ENCODE assay signal across 25 mouse cellular contexts in genomic region chr14:77971355-77971754, GRCm38 (mm10).
DNase-seq lines count a peak whose midpoint lies in the region; ATAC-seq and TF ChIP-seq lines count a peak whose summit lies in the region.
"Had no signal": no experiment of that assay in that cellular context is flagged by ENCODE, and none has a peak within 500 bp of the region (broad histone marks: within the 10 kb centered on the region; RNA-seq: fewer than 3 reads in every experiment).

No protein-coding gene starts in this region.

- H3K9ac ChIP-seq in kidney, postnatal 0 days (ENCODE audit: low read depth, low read length), result no peak overlapping the region
- H3K9ac ChIP-seq in lung, embryonic 15.5 days, result no peak overlapping the region
- no peak overlapping the region for H3K9ac ChIP-seq in lung, postnatal 0 days (replicated peaks; ENCODE audit: low read depth)
- no peak overlapping the region for H3K9ac ChIP-seq in midbrain, embryonic 11.5 days (ENCODE audit: low read length)
- no peak overlapping the region for H3K9ac ChIP-seq in midbrain, embryonic 16.5 days (ENCODE audit: low read depth, low read length)
- H3K9ac ChIP-seq: embryonic facial prominence, embryonic 12.5 days; forebrain, embryonic 13.5 days had no signal

- no peak for TF ChIP-seq CTCF in kidney, postnatal 0 days (IDR thresholded peaks at IDR 0.05; ENCODE audit: low read depth)
- TF ChIP-seq CTCF in lung, postnatal 0 days (IDR thresholded peaks at IDR 0.05), result no peak

- no peak overlapping the region for H3K4me3 ChIP-seq in kidney, postnatal 0 days (replicated peaks; ENCODE audit: low read depth, low read length)
- no peak overlapping the region for H3K4me3 ChIP-seq in lung, embryonic 15.5 days
- no peak overlapping the region for H3K4me3 ChIP-seq in lung, postnatal 0 days (ENCODE audit: low read depth, low read length)
- H3K4me3 ChIP-seq in midbrain, embryonic 11.5 days (ENCODE audit: low read depth, low read length), result no peak overlapping the region
- no peak overlapping the region for H3K4me3 ChIP-seq in midbrain, embryonic 16.5 days (ENCODE audit: low read depth, low read length)
- H3K4me3 ChIP-seq: embryonic facial prominence, embryonic 10.5 days; embryonic facial prominence, embryonic 12.5 days; forebrain, embryonic 13.5 days had no signal

- no peaks in the 10 kb centered on the region for H3K9me3 ChIP-seq in kidney, postnatal 0 days (replicated peaks; ENCODE audit: low read length)
- no peaks in the 10 kb centered on the region for H3K9me3 ChIP-seq in lung, embryonic 15.5 days
- H3K9me3 ChIP-seq in lung, postnatal 0 days (ENCODE audit: low read length), result no peaks in the 10 kb centered on the region
- H3K9me3 ChIP-seq in midbrain, embryonic 11.5 days (ENCODE audit: control insufficient read depth, low read length), result no peaks in the 10 kb centered on the region
- no peaks in the 10 kb centered on the region for H3K9me3 ChIP-seq in midbrain, embryonic 16.5 days (replicated peaks; ENCODE audit: control insufficient read depth, low read length, poor library complexity, severe bottlenecking)
- H3K9me3 ChIP-seq: embryonic facial prominence, embryonic 10.5 days; embryonic facial prominence, embryonic 12.5 days; forebrain, embryonic 13.5 days had no signal

- no peak for TF ChIP-seq EP300 in lung, postnatal 0 days (IDR thresholded peaks at IDR 0.05)

- no peaks in the 10 kb centered on the region for H3K36me3 ChIP-seq in kidney, postnatal 0 days (ENCODE audit: insufficient read depth, low read length)
- H3K36me3 ChIP-seq in lung, embryonic 15.5 days, result no peaks in the 10 kb centered on the region
- H3K36me3 ChIP-seq in lung, postnatal 0 days (ENCODE audit: insufficient read depth, low read length), result no peaks in the 10 kb centered on the region
- H3K36me3 ChIP-seq in midbrain, embryonic 11.5 days (ENCODE audit: control insufficient read depth, insufficient read depth, low read length), result no peaks in the 10 kb centered on the region
- no peaks in the 10 kb centered on the region for H3K36me3 ChIP-seq in midbrain, embryonic 16.5 days (ENCODE audit: control insufficient read depth, insufficient read depth, low read length)
- H3K36me3 ChIP-seq: embryonic facial prominence, embryonic 10.5 days; embryonic facial prominence, embryonic 12.5 days; G1E had no signal

- peak; percentile 16 for DNase-seq in kidney, postnatal 0 days (ENCODE audit: low spot score)
- no peak for DNase-seq in kidney, postnatal 10 days
- DNase-seq in lung, postnatal 25 days (ENCODE audit: low spot score), result no peak
- peak; percentile 34 for DNase-seq in lung, postnatal 0 days (ENCODE audit: low spot score)
- no peak for DNase-seq in lung, postnatal 14 days
- DNase-seq in midbrain, embryonic 11.5 days (ENCODE audit: low spot score, missing footprints), result peak; percentile 45
- DNase-seq: adrenal gland, adult 8-10 months; adrenal gland, postnatal 14 days; adrenal gland, postnatal 36 days; B cell, adult 2 months; cerebellum, adult 11-12 months; cerebellum, adult 2 months; cerebellum, adult 9-10 months; cerebellum, postnatal 10 days; cerebellum, postnatal 25 days had no signal

- no peak for ATAC-seq in kidney, postnatal 0 days (replicated peaks; ENCODE audit: low FRiP score, low read depth)
- ATAC-seq in lung, embryonic 15.5 days (ENCODE audit: borderline replicate concordance, extremely low read depth, low FRiP score, low TSS enrichment), result peak; percentile 73; the same call in 1 of the 2 replicates
- ATAC-seq in lung, postnatal 0 days, result peak; percentile 32
- ATAC-seq in midbrain, embryonic 11.5 days (ENCODE audit: low FRiP score), result no peak
- ATAC-seq in midbrain, embryonic 16.5 days, result no peak
- ATAC-seq: activated CD4-positive, CD25-positive, alpha-beta regulatory T cell, adult 4 months; CD4-positive, CD25-positive, alpha-beta regulatory T cell, adult 4 months; forebrain, embryonic 13.5 days; Patski had no signal

- H3K4me2 ChIP-seq in kidney, postnatal 0 days (ENCODE audit: low read length), result no peak overlapping the region
- no peak overlapping the region for H3K4me2 ChIP-seq in lung, embryonic 15.5 days
- H3K4me2 ChIP-seq in lung, postnatal 0 days (replicated peaks; ENCODE audit: low read depth, low read length), result no peak overlapping the region
- H3K4me2 ChIP-seq in midbrain, embryonic 11.5 days, result no peak overlapping the region
- H3K4me2 ChIP-seq in midbrain, embryonic 16.5 days (ENCODE audit: low read length), result no peak overlapping the region
- H3K4me2 ChIP-seq: embryonic facial prominence, embryonic 12.5 days; forebrain, embryonic 13.5 days had no signal

- no peaks in the 10 kb centered on the region for H3K27me3 ChIP-seq in kidney, postnatal 0 days (ENCODE audit: insufficient read depth, low read length)
- no peaks in the 10 kb centered on the region for H3K27me3 ChIP-seq in lung, embryonic 15.5 days
- H3K27me3 ChIP-seq in lung, postnatal 0 days (replicated peaks; ENCODE audit: insufficient read depth, low read length), result no peaks in the 10 kb centered on the region
- no peaks in the 10 kb centered on the region for H3K27me3 ChIP-seq in midbrain, embryonic 11.5 days (ENCODE audit: control insufficient read depth, insufficient read depth, low read length)
- H3K27me3 ChIP-seq in midbrain, embryonic 16.5 days (ENCODE audit: control insufficient read depth, insufficient read depth, low read depth, low read length), result no peaks in the 10 kb centered on the region; the same call in 1 of the 2 replicates
- H3K27me3 ChIP-seq: CH12.LX; embryonic facial prominence, embryonic 12.5 days; forebrain, embryonic 13.5 days had no signal

- H3K27ac ChIP-seq in kidney, postnatal 0 days, result no peak overlapping the region
- H3K27ac ChIP-seq in lung, embryonic 15.5 days, result no peak overlapping the region
- no peak overlapping the region for H3K27ac ChIP-seq in lung, postnatal 0 days (ENCODE audit: low read length)
- H3K27ac ChIP-seq in midbrain, embryonic 11.5 days (ENCODE audit: low read depth, low read length), result no peak overlapping the region
- H3K27ac ChIP-seq in midbrain, embryonic 16.5 days (ENCODE audit: low read length), result no peak overlapping the region
- H3K27ac ChIP-seq: embryonic facial prominence, embryonic 10.5 days; embryonic facial prominence, embryonic 12.5 days; forebrain, embryonic 13.5 days had no signal

- no peaks in the 10 kb centered on the region for H3K4me1 ChIP-seq in kidney, postnatal 0 days (replicated peaks; ENCODE audit: insufficient read depth, low read length)
- no peaks in the 10 kb centered on the region for H3K4me1 ChIP-seq in lung, embryonic 15.5 days
- H3K4me1 ChIP-seq in lung, postnatal 0 days (ENCODE audit: insufficient read depth, low read depth, low read length), result no peaks in the 10 kb centered on the region
- H3K4me1 ChIP-seq in midbrain, embryonic 11.5 days (ENCODE audit: control insufficient read depth, insufficient read depth, low read length), result no peaks in the 10 kb centered on the region
- H3K4me1 ChIP-seq in midbrain, embryonic 16.5 days (ENCODE audit: control insufficient read depth, insufficient read depth, low read length), result no peaks in the 10 kb centered on the region
- H3K4me1 ChIP-seq: embryonic facial prominence, embryonic 10.5 days; embryonic facial prominence, embryonic 12.5 days; forebrain, embryonic 13.5 days had no signal

- WGBS in kidney, postnatal 0 days, result 64% methylated on average over 4 of the region's 4 CpGs
- 39% methylated on average over 4 of the region's 4 CpGs for WGBS in lung, embryonic 15.5 days
- WGBS in lung, postnatal 0 days, result 35% methylated on average over 4 of the region's 4 CpGs
- 93% methylated on average over 4 of the region's 4 CpGs for WGBS in midbrain, embryonic 11.5 days
- 87% methylated on average over 4 of the region's 4 CpGs for WGBS in midbrain, embryonic 16.5 days

Comparison
In these comparisons a context has a peak if more than half of its experiments do, and no peak if none do; other contexts are left out.
1. DNase-seq: peak in kidney, postnatal 0 days (single experiment), lung, postnatal 0 days (single experiment) and midbrain, embryonic 11.5 days (single experiment); none in kidney, postnatal 10 days (single experiment), lung, postnatal 25 days (single experiment) and lung, postnatal 14 days (single experiment).
2. ATAC-seq: peak in lung, embryonic 15.5 days (single experiment) and lung, postnatal 0 days (single experiment); none in kidney, postnatal 0 days (single experiment), midbrain, embryonic 11.5 days (single experiment) and midbrain, embryonic 16.5 days (single experiment).